Mouse (Mus musculus) intestine, embryonic 16.5 days (tissue): ENCODE data around the gene Cldn4. TPM values are rescaled to one million over a fixed set of nuclear protein-coding genes. Genes with fewer than 3 reads are reported as not detected.

ENCODE experiments used
- ATAC-seq: fragments of 200-750 bp; cut with Nextera tagmentation; 2 replicates; pipeline ENCODE4 v1.8.0; 2017; ENCODE audit warnings: moderate TSS enrichment, moderate library complexity
- H3K27ac ChIP-seq: fragments of 300-500 bp; sonication (generic); 2 replicates; pipeline ENCODE4 v1.5.1; 2014; ENCODE audit warnings: mild to moderate bottlenecking, low read length
- H3K27me3 ChIP-seq: fragments of 300-500 bp; sonication (generic); replicated peaks from 2 replicates; pipeline ENCODE4 v1.6.1; 2014; ENCODE audit warnings: low read length, control low read depth, mixed read lengths; ENCODE audit not compliant: control insufficient read depth, insufficient read depth
- H3K36me3 ChIP-seq: fragments of 300-500 bp; sonication (generic); 2 replicates; pipeline ENCODE4 v1.6.1; 2014; ENCODE audit warnings: low read length, control low read depth; ENCODE audit not compliant: control insufficient read depth, insufficient read depth
- H3K4me1 ChIP-seq: fragments of 300-500 bp; sonication (generic); 2 replicates; pipeline ENCODE4 v1.6.1; 2014; ENCODE audit warnings: low read length, control low read depth, mixed read lengths; ENCODE audit not compliant: control insufficient read depth, insufficient read depth
- H3K4me2 ChIP-seq: fragments of 300-500 bp; sonication (generic); 2 replicates; pipeline ENCODE4 v1.6.1; 2014; ENCODE audit warnings: low read depth, low read length, control low read depth
- H3K4me3 ChIP-seq: fragments of 300-500 bp; sonication (generic); 2 replicates; pipeline ENCODE4 v1.5.1; 2014; ENCODE audit warnings: mild to moderate bottlenecking, low read length
- H3K9ac ChIP-seq: fragments of 300-500 bp; sonication (generic); 2 replicates; pipeline ENCODE4 v1.6.1; 2014; ENCODE audit warnings: low read depth, low read length
- H3K9me3 ChIP-seq: fragments of 300-500 bp; sonication (generic); 2 replicates; pipeline ENCODE4 v1.6.1; 2016; ENCODE audit warnings: low read length, control low read depth; ENCODE audit not compliant: control insufficient read depth
- WGBS: fragments of 180-500 bp; shearing (Covaris S2); extraction: QIAGEN DNeasy Blood & Tissue Kit; methylation state at CpG from one replicate; pipeline ENCODE4 v1.1.7; 2014; 5-methylcytosine and 5-hydroxymethylcytosine counted together
- polyA plus RNA-seq: library from polyadenylated mRNA; unstranded; fragments of >200 nt; fragmentation: Nextera tagmentation; extraction: Ambion mirVana; gene quantifications from 2 replicates; pipeline ENCODE4 v1.2.1, GENCODE M21; 2015

The Cldn4 gene
- polyA plus RNA-seq, 1 experiment from 2014 or later, result 54.2 TPM

DNA sequence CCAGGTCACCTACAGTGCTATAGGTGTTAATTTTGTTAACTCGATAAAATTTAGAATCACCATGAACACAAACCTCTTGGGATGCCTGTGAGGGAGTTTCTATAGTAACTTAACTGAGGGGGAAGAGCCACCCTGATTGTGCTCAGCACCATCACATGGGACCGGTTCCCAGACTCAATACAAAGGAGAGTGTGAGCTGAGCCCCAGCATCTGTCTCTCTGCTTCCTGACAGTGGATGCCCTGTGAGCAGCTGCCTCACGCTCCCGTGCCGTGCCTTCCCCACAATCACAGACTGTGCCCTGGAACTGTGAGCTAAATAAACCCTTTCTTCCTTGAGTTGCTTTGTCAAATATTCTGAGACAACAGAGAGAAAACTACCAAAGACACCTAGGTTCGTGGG lies 23.6 kb downstream of the Cldn4 start:
- Histone ChIP-seq H3K27ac (no peak overlapping the region), H3K9ac (no peak overlapping the region), H3K4me2 (no peak overlapping the region), H3K4me3 (no peak overlapping the region), H3K9me3 (no peaks in the 10 kb centered on the region), H3K4me1 (no peaks in the 10 kb centered on the region), H3K36me3 (no peaks in the 10 kb centered on the region), H3K27me3 (no peaks in the 10 kb centered on the region)
- no peak for ATAC-seq
- WGBS, result 63% methylated on average over 6 of the region's 6 CpGs

DNA sequence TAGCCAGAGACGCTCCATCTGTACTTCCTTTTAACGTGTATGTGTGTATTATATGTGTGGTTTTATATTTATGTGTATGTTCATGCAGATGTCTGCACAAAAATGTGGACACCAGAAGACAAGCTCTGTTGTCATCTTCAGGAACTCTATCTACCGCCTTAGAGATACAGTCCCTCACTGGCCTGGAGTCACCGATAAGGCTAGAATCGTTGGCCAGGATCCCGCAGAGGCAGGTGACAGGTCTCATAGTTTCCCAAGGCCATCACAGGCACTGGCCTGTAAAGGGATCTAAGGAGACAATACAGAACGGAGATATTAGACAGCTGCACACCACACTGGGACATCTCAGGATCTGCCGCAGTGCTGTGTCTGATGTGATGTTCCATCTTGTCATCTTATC lies 25.6 kb downstream of the Cldn4 start:
- Histone ChIP-seq H3K27me3 (no peaks in the 10 kb centered on the region), H3K9me3 (no peaks in the 10 kb centered on the region), H3K4me1 (no peaks in the 10 kb centered on the region), H3K4me2 (no peak overlapping the region), H3K27ac (no peak overlapping the region), H3K36me3 (no peaks in the 10 kb centered on the region), H3K4me3 (no peak overlapping the region), H3K9ac (no peak overlapping the region)
- ATAC-seq, result no peak
- 87% methylated on average over 8 of the region's 8 CpGs for WGBS

DNA sequence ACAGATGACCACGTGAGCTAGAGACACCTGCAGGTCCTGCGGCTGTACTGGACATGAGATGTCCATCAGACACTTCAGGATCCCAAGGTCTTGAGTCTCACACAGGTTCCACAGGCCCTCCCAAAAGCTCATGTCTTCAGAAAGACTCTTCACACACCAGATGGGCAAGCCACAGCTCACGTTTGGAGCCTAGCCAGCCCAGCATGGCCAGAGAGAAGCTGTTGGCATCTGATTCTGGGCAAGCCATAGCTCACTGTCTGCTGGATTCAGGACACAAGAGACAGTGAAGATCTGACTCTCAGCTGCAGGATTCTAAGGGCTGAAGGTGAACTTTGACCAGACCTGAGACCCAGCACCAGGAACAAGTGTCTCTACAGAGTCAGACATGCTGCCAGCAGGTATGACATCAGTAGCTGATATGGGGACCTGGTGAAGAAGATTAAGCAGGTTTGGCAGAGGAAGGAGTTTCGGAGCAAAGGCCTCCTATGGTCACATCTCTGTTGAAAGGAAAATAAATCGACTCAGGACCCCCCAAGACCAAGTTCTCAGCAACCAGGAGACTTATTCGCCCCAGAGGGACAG lies 26.5 kb downstream of the Cldn4 start:
- Histone ChIP-seq H3K36me3 (no peaks in the 10 kb centered on the region), H3K9ac (no peak overlapping the region), H3K27ac (no peak overlapping the region), H3K9me3 (no peaks in the 10 kb centered on the region), H3K27me3 (no peaks in the 10 kb centered on the region), H3K4me1 (no peaks in the 10 kb centered on the region), H3K4me2 (no peak overlapping the region), H3K4me3 (no peak overlapping the region)
- no peak for ATAC-seq
- WGBS, result 75% methylated on average over 6 of the region's 6 CpGs

DNA sequence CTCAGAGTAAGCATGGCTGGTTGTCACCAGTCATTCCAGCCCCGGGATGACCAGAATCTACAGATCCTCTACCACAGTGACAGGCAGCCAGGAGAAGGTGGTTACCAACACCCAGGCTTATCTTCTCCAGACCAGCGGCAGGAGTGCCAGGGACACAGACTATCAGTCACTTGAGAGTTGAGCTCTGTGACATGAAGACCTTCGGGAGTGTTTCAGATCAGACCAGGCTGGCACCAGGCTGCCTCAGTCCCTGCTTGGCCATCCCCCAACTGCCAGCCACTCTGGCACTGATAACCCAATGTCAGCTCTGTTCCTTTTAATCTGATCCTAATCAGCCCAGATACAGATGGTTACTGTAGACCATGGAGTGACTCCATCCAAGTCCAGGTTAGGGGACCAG lies 27.6 kb downstream of the Cldn4 start:
- no peaks in the 10 kb centered on the region for H3K9me3 ChIP-seq
- no peak overlapping the region for H3K9ac ChIP-seq
- peak; percentile 71 for ATAC-seq
- no peaks in the 10 kb centered on the region for H3K27me3 ChIP-seq
- no peak overlapping the region for H3K4me3 ChIP-seq
- H3K36me3 ChIP-seq, result no peaks in the 10 kb centered on the region
- H3K4me2 ChIP-seq, result no peak overlapping the region
- no peak overlapping the region for H3K27ac ChIP-seq
- H3K4me1 ChIP-seq, result no peaks in the 10 kb centered on the region
- 97% methylated on average over 3 of the region's 3 CpGs for WGBS

DNA sequence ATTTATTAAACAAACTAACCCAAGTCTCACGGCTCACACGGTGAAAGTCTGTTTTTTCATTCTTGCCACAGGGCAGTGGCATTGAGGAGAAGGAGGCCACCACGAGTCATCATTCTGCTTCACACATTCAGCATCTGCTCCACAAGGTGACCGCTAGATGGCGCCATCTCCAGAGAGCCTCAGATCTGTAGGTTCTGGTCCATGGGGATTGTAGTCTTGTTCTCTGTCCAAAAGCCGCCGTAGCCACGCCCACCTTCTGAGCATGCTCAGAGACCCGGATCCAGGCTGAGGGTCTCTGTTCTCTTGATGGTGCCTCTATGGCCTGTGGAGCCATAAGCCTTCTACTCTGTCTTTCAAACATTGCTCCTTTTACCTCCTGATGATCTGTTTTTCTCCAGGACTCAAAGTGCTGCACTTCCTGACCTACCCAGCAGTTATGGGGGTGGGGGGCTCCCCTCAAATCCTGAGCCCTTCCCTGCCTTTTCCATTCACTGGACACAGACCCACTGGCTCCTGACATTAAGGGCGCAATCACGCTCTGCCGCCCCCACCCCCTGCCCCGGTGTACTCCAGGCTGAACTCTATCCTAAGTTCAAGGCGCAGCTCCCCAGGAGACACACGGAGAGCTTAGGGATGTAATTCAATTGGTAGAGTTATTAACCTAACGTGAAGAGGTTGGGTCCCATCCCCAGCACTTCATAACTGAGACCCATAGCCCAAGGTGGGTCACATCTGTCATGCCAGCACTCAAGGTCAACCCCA lies 28.5 kb downstream of the Cldn4 start:
- H3K9me3 ChIP-seq, result no peaks in the 10 kb centered on the region
- no peak overlapping the region for H3K9ac ChIP-seq
- H3K4me3 ChIP-seq, result no peak overlapping the region
- no peaks in the 10 kb centered on the region for H3K36me3 ChIP-seq
- no peaks in the 10 kb centered on the region for H3K27me3 ChIP-seq
- no peaks in the 10 kb centered on the region for H3K4me1 ChIP-seq
- no peak overlapping the region for H3K4me2 ChIP-seq
- no peak overlapping the region for H3K27ac ChIP-seq
- WGBS, result 49% methylated on average over 16 of the region's 16 CpGs
- ATAC-seq, result peak; percentile 31

DNA sequence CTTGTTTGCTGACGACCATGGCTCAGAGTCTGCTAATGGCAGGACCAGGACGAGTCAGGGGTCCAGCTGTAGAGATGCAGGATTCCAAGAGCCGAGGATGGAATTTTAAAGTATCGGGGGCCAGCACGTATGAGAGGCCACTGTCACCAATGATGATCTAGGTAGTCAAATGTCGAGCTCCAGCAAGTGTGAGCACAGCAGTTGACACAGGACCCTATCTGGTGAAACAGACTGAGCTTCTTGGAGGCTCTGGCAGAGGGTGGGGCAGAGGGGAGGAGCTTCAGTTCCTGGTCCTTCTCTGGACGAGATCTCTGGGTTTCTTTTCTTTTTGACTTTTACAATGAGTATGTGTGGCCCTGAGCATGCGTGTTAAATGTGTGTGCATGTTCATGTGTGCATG lies 31.4 kb downstream of the Cldn4 start, which contains the start of gene Cldn13:
Gene Cldn13, minus strand, starts transcription at position 216 of the 400 bp plus-strand sequence.
- ATAC-seq, result peak; percentile 49; the same call in 1 of the 2 replicates
- WGBS, result 75% methylated on average over 8 of the region's 8 CpGs
- Histone ChIP-seq H3K4me2 (no peak within 1 kb of the TSS), H3K27ac (no peak within 1 kb of the TSS), H3K9me3 (no peaks in the 10 kb centered on the region), H3K9ac (no peak within 1 kb of the TSS), H3K36me3 (no peaks in the 10 kb centered on the region), H3K4me1 (no peaks in the 10 kb centered on the region), H3K4me3 (no peak within 1 kb of the TSS), H3K27me3 (no peaks in the 10 kb centered on the region)

DNA sequence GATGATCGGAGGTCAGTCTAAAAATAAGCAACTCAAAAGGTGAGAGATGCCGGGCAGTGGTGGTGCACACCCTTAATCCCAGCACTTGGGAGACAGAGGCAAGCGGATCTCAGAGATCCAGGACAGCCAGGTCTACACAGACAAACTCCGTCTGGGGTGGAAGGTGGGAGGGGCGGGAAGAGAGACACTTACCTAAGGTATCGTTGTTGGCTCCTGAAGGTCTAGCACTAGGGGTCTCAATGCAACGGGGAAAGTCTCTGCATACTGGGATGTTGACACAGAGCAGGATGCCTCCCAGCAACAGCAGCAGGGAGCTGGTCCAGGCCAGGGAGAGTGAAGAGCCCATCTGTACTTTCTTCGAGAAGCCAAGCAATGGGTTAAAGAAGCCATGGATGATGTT lies 32.2 kb downstream of the Cldn4 start:
- H3K4me1 ChIP-seq, result no peaks in the 10 kb centered on the region
- no peak overlapping the region for H3K9ac ChIP-seq
- no peaks in the 10 kb centered on the region for H3K36me3 ChIP-seq
- no peak for ATAC-seq
- no peaks in the 10 kb centered on the region for H3K27me3 ChIP-seq
- no peaks in the 10 kb centered on the region for H3K9me3 ChIP-seq
- no peak overlapping the region for H3K27ac ChIP-seq
- no peak overlapping the region for H3K4me2 ChIP-seq
- 77% methylated on average over 8 of the region's 8 CpGs for WGBS
- no peak overlapping the region for H3K4me3 ChIP-seq

DNA sequence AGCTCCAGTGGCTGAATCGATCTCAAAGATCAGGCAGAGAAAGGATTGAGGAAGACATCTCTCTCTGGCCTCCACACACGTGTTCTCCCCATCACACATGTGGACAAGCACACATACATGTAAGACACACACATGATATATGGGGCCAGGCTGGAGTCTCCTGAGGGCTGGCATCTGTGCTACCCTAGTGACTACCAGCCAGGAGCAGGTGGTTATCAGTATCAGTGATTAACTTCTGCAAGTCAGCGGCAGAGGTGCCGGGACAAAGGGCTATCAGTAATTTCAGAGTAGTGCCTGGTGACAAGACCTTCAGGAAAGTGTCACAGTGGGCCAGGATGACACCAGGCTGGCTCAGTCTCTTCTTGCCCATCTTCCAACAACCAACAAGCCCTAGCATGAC lies 33.0 kb downstream of the Cldn4 start:
- Histone ChIP-seq H3K36me3 (no peaks in the 10 kb centered on the region), H3K9me3 (no peaks in the 10 kb centered on the region), H3K27me3 (no peaks in the 10 kb centered on the region), H3K4me3 (no peak overlapping the region), H3K27ac (no peak overlapping the region), H3K4me1 (no peaks in the 10 kb centered on the region), H3K9ac (no peak overlapping the region), H3K4me2 (no peak overlapping the region)
- 81% methylated on average over 4 of the region's 4 CpGs for WGBS
- ATAC-seq, result peak; percentile 65

DNA sequence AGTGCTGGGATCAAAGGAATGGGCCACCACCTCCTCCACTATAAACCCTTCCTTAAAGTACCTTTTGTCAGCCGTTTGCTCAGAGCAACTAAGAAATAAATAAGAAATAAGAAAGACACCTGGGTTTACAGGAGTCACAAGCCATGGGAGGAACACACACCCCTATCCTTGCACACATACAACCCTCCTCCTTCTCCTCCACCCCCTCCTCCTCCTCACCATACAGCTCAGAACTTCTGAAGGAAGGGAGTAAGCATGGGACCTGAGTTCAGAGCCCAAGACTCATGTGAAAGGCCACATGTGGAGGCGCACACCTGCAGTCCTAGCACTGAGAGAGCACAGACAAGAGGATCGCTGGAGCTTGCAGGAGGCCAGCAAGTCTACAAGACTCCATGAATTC lies 33.4 kb downstream of the Cldn4 start:
- Histone ChIP-seq H3K27ac (no peak overlapping the region), H3K4me2 (no peak overlapping the region), H3K4me1 (no peaks in the 10 kb centered on the region), H3K27me3 (no peaks in the 10 kb centered on the region), H3K4me3 (no peak overlapping the region), H3K36me3 (no peaks in the 10 kb centered on the region), H3K9ac (no peak overlapping the region), H3K9me3 (no peaks in the 10 kb centered on the region)
- 78% methylated on average over 3 of the region's 3 CpGs for WGBS
- no peak for ATAC-seq
